Mouse (Mus musculus) heart, postnatal 4 days (tissue): ENCODE measurements around the gene Flvcr2. TPM values are rescaled to one million over a fixed set of nuclear protein-coding genes. Genes with fewer than 3 reads are reported as not detected.
A peak's percentile ranks its signal among the peaks of the same experiment; 100 is the strongest.

Experiments used
- DNase-seq: peaks from one replicate; pipeline ENCODE4 v3.0.0; 2021
- total RNA-seq, 2 experiments: library from RNA; stranded (reverse); gene quantifications; 2 replicates each; pipeline ENCODE4 v1.2.3; 2021

Gene Flvcr2
- total RNA-seq, 2 experiments from 2014 or later: 4.9 to 6.0 TPM

DNA sequence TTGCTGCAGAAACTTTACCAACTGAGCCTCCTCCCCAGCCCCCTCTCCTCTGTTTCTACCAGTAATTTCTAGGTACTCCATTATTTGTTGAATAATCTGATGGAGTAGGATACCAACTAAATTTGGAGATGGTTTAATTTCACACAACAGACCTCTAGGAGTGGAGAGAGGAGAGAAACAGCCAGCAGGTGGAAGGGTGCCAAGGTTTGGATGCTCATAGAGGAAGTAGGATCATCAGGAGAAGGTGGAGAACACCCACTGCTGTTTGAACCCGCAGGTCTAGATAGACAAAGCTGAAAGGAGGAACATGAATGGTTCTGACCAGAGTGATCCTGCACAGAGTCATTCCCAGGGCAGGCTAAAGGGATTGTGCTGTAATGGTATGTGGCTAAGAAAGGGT is 49.2 kb downstream of the Flvcr2 start:
- DNase-seq: no peak

DNA sequence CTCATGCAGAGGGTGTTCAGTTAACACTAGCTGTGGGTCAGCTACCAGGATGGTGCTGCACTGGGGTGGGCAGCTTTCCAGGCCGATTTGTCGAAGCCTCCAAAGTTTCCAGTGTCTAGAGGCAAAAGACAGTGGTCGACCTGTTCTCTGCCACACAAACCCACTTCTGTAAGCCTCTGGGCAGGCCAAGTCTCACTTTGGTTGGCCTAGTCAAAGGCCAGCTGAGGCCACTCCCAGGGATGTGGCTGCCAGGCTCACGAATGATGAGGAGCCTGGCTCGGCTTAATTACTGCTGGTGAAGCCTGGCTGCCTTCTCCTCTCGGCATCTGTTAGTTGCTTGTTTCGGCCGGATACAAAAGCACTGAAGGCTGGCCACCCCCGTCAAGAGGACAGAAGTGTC is 53.7 kb downstream of the Flvcr2 start:
- no peak for DNase-seq

DNA sequence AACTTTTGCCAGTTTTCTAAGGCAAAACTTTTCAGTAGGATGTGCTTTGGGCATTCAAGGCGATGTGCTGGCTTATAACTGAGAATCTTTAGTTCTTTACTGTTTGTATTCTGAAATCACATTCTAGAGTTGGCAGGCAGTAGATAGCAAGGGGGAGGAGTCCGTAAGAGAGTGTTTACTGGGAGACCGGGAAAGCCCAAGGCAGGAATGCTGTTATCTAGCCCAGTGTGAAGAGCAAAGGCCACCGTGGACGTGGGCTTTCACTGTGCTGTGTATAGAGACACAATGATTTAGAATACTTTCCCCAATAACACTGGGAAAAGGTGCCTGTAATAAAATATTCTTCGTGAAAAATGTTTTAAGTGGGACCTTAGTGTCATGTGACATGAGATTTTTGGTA is 63.4 kb downstream of the Flvcr2 start:
- no peak for DNase-seq

DNA sequence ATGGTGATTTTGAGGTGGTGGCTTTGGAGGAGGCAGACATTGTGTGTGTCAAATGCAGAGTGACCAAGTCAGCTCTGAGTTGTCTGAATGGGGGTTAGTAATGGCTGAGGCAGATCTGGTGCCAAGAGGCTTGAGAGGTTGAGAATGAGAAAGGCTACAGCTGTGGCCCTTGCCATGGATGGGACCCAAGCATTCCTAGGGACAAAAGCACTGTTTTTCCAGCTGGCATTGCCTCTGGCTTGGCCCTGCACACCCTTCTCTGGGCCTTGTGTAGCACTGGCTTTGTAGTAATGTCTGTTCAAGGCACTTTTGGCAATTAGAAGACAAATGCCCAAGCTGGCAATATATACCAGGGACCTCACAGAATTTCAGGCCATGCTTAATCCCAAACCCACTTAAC is 64.6 kb downstream of the Flvcr2 start:
- DNase-seq: no peak

DNA sequence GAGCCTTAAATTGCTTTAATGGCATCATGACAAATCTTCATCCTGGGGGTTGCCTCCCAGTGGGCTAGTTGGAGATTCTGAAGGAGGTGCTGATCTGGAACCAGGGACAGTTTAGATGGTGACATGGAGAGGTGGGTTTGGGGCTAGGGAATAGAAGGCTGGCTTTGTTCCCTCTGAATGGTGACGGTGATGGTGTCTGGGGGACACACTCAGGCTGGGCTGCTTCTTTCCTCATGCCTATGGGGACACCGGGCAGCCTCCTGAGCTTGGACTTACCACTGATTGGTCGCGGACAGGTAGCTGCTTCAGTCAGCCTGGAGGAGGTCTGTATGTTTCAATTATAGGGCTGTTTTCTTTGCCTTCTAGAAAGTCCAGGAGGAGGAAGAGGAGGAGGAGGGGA is 65.3 kb downstream of the Flvcr2 start:
- DNase-seq: no peak

DNA sequence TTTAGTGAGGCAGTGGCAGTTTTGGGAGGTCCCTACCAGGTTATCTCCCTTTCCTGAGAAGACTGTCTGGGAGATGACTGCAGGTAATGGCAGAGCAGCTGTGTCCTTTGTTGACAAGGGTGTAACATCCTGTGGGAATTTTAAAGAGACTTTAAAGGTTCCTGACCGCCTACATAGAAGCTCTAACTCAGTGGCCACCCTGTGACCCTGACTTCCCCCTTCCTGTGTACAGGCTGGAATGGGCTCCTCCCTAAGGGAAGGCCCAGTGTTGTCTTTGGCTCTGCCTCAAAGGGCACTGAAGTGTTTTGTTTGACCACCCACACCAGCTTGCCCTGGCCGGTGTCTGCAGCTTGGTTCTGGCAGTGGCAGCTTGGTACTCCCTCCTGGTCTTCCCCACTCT is 67.3 kb downstream of the Flvcr2 start:
- peak; percentile 63 for DNase-seq

DNA sequence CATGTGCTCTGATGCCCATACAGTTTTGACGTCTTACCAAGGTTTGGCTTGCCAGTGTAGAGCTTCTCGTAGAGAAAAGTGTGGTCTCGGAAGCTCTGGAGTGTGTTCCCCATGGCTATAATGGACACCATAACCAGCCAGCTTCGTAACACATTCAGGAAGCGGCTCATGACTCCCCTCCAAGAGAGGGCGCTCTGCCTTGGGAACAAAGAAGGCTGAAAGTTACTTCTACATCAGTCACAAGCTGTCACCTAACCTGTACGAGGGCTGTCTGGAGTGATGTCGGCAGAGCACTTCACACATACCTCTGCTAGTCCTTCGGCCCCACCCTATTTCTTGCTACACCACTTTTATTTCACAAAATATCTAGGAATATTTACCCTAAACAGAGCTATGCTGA is 75.7 kb downstream of the Flvcr2 start:
- no peak for DNase-seq

DNA sequence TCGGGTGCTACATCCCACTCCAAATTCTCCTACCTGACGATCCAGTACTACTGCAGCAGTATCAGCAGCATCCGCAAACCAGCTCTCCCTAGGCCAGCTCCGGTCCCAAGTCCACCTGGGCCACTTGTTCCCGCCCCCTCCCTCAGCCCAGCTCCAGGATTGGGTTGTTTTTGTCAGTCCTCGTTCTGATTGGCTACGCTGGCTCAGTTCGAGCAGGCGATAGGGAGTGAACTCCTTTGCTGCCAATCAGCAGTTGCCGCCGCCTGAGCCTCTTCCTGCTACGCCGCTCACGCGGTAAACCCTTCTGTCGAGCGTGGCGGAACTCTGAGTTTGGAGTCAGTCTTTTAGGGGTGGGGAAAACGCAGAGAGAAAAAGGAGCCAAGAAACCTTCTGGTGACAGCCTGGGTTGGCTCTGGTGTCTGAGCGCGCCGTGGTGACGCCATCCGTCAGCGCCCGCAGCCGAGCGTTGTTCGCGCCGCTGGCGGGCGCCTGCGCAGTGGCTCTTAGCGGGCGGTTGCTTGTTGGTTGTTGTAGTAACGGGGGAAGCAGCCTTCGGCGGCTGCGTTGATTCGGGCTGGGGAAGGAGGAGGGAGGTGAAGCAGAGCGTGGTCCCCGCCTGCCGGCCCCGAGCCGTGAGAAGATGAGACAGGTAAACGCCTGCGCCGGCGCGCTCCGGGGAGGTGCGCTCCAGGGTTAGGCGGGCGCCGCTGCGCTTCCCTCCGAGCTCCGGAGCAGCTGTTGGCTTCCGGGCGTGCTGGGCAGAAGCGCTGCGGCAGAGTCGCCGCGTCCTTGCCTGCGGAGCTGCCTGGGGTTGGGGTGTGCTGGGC is 78.3 kb downstream of the Flvcr2 start, which contains the start of the genes Erg28 and Ttll5:
Erg28 (minus strand) TSS at position 113 of the 827 bp plus-strand sequence.
Ttll5 (plus strand) TSS at position 222 of the 827 bp plus-strand sequence.
- DNase-seq: peak; percentile 95

DNA sequence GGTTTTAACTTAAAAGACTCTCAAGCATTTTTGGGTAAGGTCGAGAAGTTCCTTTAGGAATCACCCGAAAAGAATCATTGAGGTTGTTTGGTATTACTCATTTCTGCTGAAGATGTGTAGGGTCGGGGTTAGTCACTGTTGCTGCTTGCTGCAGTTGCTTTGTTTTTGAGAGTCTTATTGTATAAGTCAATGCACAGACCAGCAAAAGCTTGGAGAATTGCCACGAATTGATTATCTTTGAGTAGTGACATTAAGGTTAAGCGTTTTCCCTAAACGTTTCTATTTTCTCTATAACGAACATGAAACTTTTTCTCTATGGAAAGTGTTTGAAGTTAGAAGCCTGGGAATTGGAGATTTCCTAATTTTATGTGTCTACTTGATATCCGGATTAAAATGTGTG is 79.0 kb downstream of the Flvcr2 start:
- DNase-seq: no peak

DNA sequence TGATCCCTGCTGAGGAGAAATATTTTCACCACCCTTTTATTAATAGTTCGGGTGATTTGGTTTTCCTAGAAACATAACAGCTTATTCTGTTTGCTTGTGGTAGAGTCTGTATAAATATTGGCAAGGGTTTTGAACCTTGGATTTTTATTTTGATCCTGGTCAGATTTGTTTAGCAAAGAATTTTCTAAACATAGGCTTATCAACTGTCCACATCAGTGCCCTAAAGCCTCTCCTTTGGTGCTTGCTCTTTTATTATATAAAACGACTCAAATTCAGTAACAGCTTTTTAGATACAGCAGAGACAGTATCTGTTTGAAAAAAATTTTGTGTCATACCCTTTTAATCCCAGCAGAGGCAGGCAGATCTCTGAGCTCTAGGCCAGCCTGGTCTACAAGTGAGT is 79.5 kb downstream of the Flvcr2 start:
- no peak for DNase-seq

DNA sequence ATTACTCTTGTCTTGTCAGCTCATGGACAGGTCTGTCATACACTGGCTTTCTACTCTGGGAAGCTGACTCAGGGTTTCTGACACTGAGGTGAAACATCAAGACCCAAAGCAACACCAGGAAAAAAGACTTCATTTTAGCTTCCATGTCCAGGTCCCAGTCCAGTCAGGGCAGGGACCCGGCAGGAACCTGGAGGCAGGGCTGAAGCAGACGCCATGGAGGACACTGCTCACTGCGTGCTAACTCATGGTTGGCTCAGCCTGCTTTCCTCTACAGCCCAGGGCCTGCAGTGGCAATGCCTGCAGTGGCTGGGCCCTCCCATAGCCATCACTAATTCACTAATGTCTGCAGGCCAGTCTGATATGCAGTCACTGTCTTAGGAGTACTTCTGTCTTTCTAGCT is 82.5 kb downstream of the Flvcr2 start:
- no peak for DNase-seq

DNA sequence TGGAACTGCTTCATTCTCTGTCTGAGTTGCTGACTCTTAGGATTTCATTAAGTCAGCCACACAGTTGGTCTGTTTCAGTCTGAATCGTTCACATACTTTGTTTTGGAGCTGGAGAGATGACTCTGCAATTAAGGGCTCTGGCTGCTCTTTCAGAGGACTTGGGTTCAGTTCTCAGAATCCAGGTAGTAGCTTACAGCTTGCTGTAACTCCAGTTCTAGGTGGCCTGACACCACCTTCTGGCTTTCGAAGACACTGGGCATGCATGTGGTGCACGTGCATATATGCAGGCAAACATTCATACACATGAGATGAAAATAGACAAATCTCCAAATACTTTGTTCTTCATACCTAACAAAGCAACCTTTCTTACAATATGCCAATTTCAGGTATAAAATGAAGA is 83.5 kb downstream of the Flvcr2 start:
- DNase-seq: no peak

DNA sequence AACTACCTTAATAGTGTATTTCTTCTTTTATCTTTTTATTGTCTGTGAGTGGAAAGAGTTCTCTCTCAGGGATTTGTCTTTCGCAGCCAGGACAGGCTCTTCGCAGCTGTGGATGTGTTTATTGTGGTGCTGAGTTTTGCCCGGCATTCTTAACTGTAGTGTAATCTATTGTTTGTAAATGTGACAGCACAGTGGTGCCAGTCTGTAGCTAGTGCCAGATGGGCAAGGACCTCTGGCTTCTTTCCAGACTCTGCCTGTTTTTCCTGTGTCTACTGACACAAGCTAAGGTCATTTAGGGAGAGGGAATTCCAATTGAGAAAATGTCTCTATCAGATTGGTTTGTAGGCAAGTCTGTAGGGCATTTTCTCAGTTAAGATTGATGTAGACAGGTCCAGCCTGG is 84.4 kb downstream of the Flvcr2 start:
- peak; percentile 54 for DNase-seq

DNA sequence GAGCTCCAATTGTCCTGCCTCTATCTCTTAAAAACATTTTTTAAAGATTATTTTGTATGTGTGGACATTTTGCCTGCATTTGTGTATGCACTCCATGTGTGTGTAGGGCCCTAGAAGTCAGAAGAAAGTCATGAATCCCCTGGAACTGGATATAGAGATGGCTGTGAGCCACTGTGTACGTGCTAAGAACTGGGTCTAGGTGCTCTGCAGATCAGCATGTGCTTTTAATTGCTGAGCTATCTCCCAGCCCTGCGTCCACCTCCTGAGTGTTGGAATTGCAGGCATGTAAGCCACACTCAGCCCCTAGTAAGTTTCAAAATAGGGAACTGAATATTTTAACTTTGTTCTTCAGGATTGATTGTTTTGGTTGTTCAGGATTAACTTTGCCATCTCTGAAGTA is 88.2 kb downstream of the Flvcr2 start:
- no peak for DNase-seq

DNA sequence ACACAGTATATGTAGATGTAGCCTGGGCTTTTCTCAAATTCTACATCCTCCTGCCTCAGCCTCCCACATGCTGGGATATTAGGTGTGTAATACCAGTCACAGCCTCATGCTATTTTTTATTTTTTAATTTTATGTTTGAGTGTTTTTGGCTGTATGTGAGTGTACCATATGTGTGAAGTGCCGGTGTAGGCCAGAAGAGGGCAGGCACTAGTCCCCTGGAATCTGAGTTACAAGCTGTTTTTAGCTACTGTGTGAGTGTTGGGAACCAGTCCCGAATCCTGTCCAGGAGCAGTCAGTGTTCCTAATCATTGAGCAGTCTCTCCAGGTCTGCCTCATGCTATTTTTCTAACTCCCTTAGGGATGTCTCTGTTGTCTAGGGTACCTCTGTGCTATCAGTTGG is 91.4 kb downstream of the Flvcr2 start:
- DNase-seq: no peak

DNA sequence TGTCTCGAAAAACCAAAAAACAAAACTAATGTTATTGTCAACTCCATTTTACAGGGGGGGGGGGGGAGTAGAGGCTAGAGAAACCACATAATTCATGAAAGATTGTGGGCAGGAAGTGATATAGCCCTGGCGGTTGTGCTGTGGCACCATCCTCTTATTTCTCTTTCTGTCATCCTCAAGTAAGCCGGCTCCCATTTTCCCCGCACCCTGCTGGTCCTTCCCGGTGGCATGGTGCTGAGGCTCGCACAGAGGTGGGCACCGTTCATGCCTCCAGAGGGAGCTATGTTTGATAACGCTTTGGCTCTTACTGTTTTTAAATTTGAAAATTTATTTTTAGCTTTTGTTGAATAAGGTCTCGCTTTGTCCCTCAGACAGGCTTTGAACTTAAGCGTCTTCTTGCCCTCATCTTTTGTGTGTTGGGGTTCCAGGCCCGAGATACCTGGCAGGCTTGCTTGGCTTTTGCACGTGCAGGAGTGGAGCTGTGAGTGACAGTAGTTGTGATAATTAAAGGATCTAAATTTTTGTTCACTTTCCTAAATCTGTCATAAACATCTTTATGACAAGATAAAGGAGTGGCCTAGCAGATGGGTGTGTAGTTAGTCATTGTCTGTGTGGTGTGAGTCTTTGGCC is 93.1 kb downstream of the Flvcr2 start:
- DNase-seq: no peak

DNA sequence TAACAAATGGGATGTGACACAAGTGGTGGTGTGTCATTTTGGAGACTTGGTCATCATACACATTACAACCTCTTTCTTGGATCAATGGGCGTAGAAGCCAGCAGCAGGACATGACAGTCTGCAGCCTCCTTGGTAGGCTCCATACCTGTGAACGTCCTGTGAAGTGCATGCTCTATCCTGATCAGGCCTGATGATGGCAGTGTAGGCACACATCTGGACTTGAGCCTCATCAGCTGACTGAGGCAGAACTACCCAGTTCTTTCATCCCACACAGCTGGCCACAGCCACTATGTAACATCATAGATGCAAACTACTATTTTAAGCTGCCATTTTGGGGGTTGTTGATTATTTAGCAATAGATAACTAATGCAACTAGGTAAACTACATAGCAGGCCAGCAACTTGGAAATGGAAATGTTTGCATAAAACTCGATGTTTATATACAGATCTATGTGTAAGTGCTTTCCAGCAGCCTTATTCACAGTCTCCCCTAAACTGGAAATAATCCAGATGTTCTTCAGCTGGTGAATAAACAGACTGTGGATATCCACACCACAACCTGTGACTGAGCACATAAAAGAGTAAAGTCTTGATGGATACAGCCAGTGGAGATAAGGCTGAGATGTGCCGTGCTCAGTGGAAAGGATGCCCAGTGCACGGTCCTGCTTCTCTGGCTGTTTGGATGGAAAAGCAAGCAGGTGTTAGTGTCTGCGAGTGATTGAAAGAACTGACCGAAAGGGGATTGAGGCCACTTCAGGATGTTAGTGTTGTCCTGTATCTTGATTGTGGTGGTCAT is 102.0 kb downstream of the Flvcr2 start:
- DNase-seq: peak; percentile 43

DNA sequence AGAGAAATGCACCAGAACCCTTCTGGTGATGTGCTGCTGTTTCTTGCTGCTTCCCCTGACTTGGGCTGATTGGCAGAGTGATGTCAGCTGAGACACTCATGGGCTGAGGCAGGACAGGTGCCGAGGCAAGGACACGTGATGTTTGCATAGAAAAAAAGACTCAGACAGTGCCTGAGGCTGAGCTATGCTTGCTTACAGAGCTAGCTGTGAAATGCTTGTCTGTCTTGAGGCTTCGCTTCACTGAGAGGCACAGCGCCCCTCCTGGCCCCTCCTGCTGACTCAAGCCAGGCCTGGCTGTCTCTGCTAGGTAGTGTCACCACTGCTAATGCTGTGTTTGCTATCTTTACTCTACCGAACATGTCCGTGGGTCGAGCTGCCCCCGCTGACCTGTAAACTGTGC is 104.3 kb downstream of the Flvcr2 start:
- DNase-seq: no peak

DNA sequence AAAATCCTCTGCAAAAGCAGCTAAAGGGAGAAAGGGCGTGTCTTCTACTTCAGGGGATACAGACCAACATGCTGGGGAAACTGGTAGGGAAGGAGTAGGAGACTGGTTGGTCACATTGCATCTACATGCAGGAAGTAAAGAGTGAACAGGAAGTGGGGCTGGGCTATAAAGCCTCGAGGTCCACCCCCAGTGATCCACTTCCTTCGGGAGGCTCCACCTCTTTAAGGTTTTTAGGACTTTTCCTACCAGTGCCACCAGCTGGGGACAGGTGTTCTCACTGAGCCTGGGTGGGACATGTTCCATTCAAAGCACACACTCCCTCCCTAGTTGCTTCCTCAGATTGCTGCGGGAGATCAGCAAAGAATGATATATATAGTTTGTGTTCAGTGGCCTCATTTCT is 107.5 kb downstream of the Flvcr2 start:
- DNase-seq: no peak

DNA sequence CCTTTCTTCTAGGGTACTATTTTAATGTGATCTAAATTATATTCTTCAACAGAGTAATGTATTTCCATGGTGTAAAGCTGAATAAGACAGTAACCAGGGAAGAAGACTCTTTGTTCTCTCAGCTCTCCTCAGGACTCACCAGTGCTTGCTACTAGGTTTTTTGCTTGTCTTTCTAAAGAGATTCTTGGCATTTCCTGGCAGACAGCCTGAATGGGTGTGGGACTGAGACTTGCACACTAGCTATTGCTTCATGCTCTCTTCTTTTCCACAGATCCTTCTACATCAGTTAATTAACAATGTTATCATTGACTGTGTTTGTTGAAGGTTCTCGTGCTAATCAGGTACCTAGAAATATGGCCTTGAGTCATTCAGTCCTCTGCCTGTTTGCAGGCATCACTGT is 107.9 kb downstream of the Flvcr2 start:
- no peak for DNase-seq

DNA sequence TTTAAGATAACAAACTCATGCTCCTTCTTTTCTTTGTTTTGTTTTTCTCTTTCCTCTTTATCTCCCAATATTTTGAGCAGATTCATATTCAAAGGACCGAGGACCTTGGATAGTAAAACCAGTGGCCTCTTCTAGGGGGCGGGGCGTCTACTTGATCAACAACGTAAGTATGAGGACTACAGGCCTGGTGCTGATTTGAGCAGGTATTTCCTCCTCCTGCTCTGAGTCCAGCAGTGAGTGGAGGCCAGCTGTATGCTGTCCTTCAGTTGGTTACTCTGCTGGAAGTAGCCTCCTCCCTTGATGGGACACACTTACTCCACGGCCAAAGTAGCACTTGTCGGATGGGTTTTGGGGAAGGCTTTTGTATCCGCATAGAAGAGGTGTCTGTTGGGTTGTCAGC is 111.0 kb downstream of the Flvcr2 start:
- DNase-seq: no peak

DNA sequence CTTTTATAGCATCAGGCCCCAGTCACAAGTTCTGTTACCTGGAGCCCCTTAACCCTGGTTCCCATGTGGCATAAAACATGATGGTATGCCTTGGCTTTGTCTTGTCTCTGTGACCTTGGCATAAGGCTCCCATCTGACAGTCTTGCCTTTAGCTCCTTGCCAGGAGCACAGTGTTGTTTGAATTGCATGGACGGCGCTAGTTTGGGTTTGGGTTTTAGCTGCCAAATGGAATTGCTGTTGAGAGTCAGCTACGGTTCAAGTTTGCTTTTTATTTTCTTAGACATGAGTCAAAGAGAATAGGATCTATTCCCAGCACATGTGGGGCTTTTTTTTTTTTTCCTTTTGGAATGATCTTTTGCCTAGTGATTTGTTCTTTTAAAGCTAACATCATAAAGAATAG is 112.8 kb downstream of the Flvcr2 start:
- no peak for DNase-seq

DNA sequence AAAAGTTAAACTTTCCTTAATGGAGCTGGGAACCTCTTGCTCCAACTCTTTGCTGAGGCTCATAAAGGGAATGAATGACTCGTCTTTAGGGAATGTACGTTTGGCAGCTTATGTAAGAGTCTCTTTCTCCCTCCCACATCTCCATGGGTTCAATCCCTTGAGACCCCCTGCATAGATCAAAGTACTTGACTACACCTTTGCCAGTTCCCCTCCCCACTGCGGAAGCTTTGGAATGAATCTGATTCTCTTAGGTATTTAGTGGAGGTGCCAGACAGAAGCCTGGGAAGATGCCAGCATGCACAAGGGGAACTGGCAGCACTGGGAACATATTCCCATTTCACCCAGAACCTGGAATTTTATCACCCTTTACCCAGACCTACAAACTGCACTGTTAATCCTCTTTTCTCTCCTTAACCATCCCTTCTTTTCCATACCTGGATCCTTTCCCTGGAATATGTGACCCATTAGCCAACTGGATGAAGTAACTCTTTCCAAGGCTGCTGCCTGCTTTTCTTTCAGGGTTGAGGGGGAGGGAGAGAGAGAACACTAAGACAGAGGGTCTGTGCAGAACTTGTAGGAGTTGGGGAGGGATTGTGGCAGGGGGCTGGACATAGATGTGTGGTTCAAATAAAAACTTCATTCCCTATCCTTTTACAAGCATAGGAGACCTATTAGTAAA is 113.3 kb downstream of the Flvcr2 start:
- DNase-seq: peak; percentile 35
